Mouse (Mus musculus): ENCODE data around the gene Tefm.
"Not testable (repeated sequence)": the region's sequence is repeated elsewhere in the genome, so short reads cannot be mapped to it uniquely, and the experiment has no call there.

Tefm gene

GRCm38 (mm10) chr11:80156841-80157240 lies 14.9 kb upstream of the Tefm start:
- no peak for DNase-seq (ENCODE audit: low spot score)

GRCm38 (mm10) chr11:80155961-80156360 lies 14.0 kb upstream of the Tefm start:
- DNase-seq (ENCODE audit: low spot score), result no peak

- DNase-seq (ENCODE audit: low spot score), result no peak
These were observed 13.6 kb upstream of the Tefm start for GRCm38 (mm10) chr11:80155541-80155940.

GRCm38 (mm10) chr11:80154501-80154900 lies 12.5 kb upstream of the Tefm start:
- DNase-seq (ENCODE audit: low spot score), result no peak

GRCm38 (mm10) chr11:80153857-80154495 lies 12.0 kb upstream of the Tefm start, which contains the start of gene Adap2:
TSS of gene Adap2 (plus strand) at chr11:80154105.
- DNase-seq (ENCODE audit: low spot score), result peak; percentile 91

- DNase-seq (ENCODE audit: low spot score), result no peak
These were observed 10.4 kb upstream of the Tefm start for GRCm38 (mm10) chr11:80152376-80152775.

- no peak for DNase-seq (ENCODE audit: low spot score)
These were observed 9.6 kb upstream of the Tefm start for GRCm38 (mm10) chr11:80151541-80151940.

- no peak for DNase-seq (ENCODE audit: low spot score)
These were observed 8.6 kb upstream of the Tefm start for GRCm38 (mm10) chr11:80150566-80150965.

- DNase-seq (ENCODE audit: low spot score), result no peak
These were observed 7.5 kb upstream of the Tefm start for GRCm38 (mm10) chr11:80149412-80150023.

- not testable (repeated sequence) for DNase-seq (ENCODE audit: low spot score)
These were observed 7.0 kb upstream of the Tefm start for GRCm38 (mm10) chr11:80148974-80149373.

- no peak for DNase-seq (ENCODE audit: low spot score)
These were observed 6.3 kb upstream of the Tefm start for GRCm38 (mm10) chr11:80148313-80148712.

- no peak for DNase-seq (ENCODE audit: low spot score)
These were observed 5.8 kb upstream of the Tefm start for GRCm38 (mm10) chr11:80147748-80148147.

- DNase-seq (ENCODE audit: low spot score), result peak; percentile 69
These were observed 3.9 kb upstream of the Tefm start for GRCm38 (mm10) chr11:80145787-80146275.

- no peak for DNase-seq (ENCODE audit: low spot score)
These were observed 897 bp upstream of the Tefm start for GRCm38 (mm10) chr11:80142872-80143271.

GRCm38 (mm10) chr11:80137773-80138172 lies 4.2 kb downstream of the Tefm start:
- DNase-seq (ENCODE audit: low spot score), result no peak

- DNase-seq (ENCODE audit: low spot score), result no peak
These were observed 5.2 kb downstream of the Tefm start for GRCm38 (mm10) chr11:80136786-80137185.

GRCm38 (mm10) chr11:80135954-80136683 lies 5.9 kb downstream of the Tefm start:
- no peak for DNase-seq (ENCODE audit: low spot score)

- no peak for DNase-seq (ENCODE audit: low spot score)
These were observed 7.2 kb downstream of the Tefm start for GRCm38 (mm10) chr11:80134744-80135143.

GRCm38 (mm10) chr11:80132050-80132449 lies 9.9 kb downstream of the Tefm start:
- no peak for DNase-seq (ENCODE audit: low spot score)

GRCm38 (mm10) chr11:80116411-80116810 lies 25.6 kb downstream of the Tefm start:
- no peak for DNase-seq (ENCODE audit: low spot score)

- DNase-seq (ENCODE audit: low spot score), result no peak
These were observed 37.6 kb downstream of the Tefm start for GRCm38 (mm10) chr11:80104407-80104806.

- no peak for DNase-seq (ENCODE audit: low spot score)
These were observed 40.7 kb downstream of the Tefm start for GRCm38 (mm10) chr11:80101298-80101697.

GRCm38 (mm10) chr11:80098444-80099056 lies 43.4 kb downstream of the Tefm start:
- no peak for DNase-seq (ENCODE audit: low spot score)
